Mouse (Mus musculus) forebrain, embryonic 12.5 days (tissue): ENCODE results near the gene Pde4d. TPM values are rescaled to one million over a fixed set of nuclear protein-coding genes. Genes with fewer than 3 reads are reported as not detected.

Experiments used
- ATAC-seq: fragments of 200-750 bp; cut with Nextera tagmentation; 2 replicates; pipeline ENCODE4 v1.8.0; 2017; ENCODE audit warnings: moderate TSS enrichment; ENCODE audit not compliant: low FRiP score
- H3K27ac ChIP-seq: fragments of 300-500 bp; sonication (generic); 2 replicates; pipeline ENCODE4 v1.5.1; 2016; ENCODE audit warnings: mild to moderate bottlenecking
- H3K27me3 ChIP-seq: fragments of 300-500 bp; sonication (generic); 2 replicates; pipeline ENCODE4 v1.6.1; 2016; ENCODE audit warnings: mild to moderate bottlenecking
- H3K36me3 ChIP-seq: fragments of 300-500 bp; sonication (generic); replicated peaks from 2 replicates; pipeline ENCODE4 v1.6.1; 2016; ENCODE audit warnings: mild to moderate bottlenecking
- H3K4me1 ChIP-seq: fragments of 300-500 bp; sonication (generic); 2 replicates; pipeline ENCODE4 v1.6.1; 2016
- H3K4me2 ChIP-seq: fragments of 300-500 bp; sonication (generic); 2 replicates; pipeline ENCODE4 v1.6.1; 2016; ENCODE audit warnings: mild to moderate bottlenecking, moderate library complexity
- H3K4me3 ChIP-seq: fragments of 300-500 bp; sonication (generic); replicated peaks from 2 replicates; pipeline ENCODE4 v1.5.1; 2016; ENCODE audit warnings: mild to moderate bottlenecking
- H3K9ac ChIP-seq: fragments of 300-500 bp; sonication (generic); 2 replicates; pipeline ENCODE4 v1.6.1; 2016; ENCODE audit warnings: mild to moderate bottlenecking
- H3K9me3 ChIP-seq: fragments of 300-500 bp; sonication (generic); 2 replicates; pipeline ENCODE4 v1.6.1; 2016
- WGBS: fragments of 180-500 bp; shearing (Covaris S2); methylation state at CpG from one replicate; pipeline ENCODE4 v1.1.7; 2016; 5-methylcytosine and 5-hydroxymethylcytosine counted together
- polyA plus RNA-seq: library from polyadenylated mRNA; unstranded; fragments of >200 nt; fragmentation: Nextera tagmentation; extraction: Ambion mirVana; gene quantifications from 2 replicates; pipeline ENCODE4 v1.2.1, GENCODE M21; 2016

Gene Pde4d
- polyA plus RNA-seq, 1 experiment from 2014 or later: 15.0 TPM

- Histone ChIP-seq H3K4me1 (peaks cover 9% of the 10 kb centered on the region), H3K9ac (no peak overlapping the region), H3K4me3 (no peak overlapping the region), H3K9me3 (no peaks in the 10 kb centered on the region), H3K36me3 (no peaks in the 10 kb centered on the region), H3K27ac (no peak overlapping the region), H3K4me2 (no peak overlapping the region), H3K27me3 (no peaks in the 10 kb centered on the region)
- ATAC-seq: no peak
- 53% methylated on average over 3 of the region's 3 CpGs for WGBS
Observed at GRCm38 (mm10) chr13:109296347-109297037, 846.7 kb downstream of the Pde4d start.

GRCm38 (mm10) chr13:109298852-109299251, 849.1 kb downstream of the Pde4d start:
- no peak overlapping the region for H3K9ac ChIP-seq
- H3K4me3 ChIP-seq: no peak overlapping the region
- H3K9me3 ChIP-seq: no peaks in the 10 kb centered on the region
- no peak overlapping the region for H3K4me2 ChIP-seq
- H3K27me3 ChIP-seq: no peaks in the 10 kb centered on the region
- H3K27ac ChIP-seq: no peak overlapping the region
- no peaks in the 10 kb centered on the region for H3K36me3 ChIP-seq
- H3K4me1 ChIP-seq: peaks cover 9% of the 10 kb centered on the region
- no peak for ATAC-seq
- WGBS: 92% methylated on average over 7 of the region's 7 CpGs

- no peak overlapping the region for H3K4me2 ChIP-seq
- H3K36me3 ChIP-seq: no peaks in the 10 kb centered on the region
- H3K27ac ChIP-seq: no peak overlapping the region
- H3K27me3 ChIP-seq: no peaks in the 10 kb centered on the region
- peaks cover 8% of the 10 kb centered on the region for H3K4me1 ChIP-seq
- no peak for ATAC-seq
- 90% methylated on average over 12 of the region's 12 CpGs for WGBS
- no peak overlapping the region for H3K9ac ChIP-seq
- no peaks in the 10 kb centered on the region for H3K9me3 ChIP-seq
- H3K4me3 ChIP-seq: no peak overlapping the region
Observed at GRCm38 (mm10) chr13:109299511-109300250, 849.9 kb downstream of the Pde4d start.

GRCm38 (mm10) chr13:109312542-109312941, 862.8 kb downstream of the Pde4d start:
- 49% methylated on average over 7 of the region's 7 CpGs for WGBS
- no peaks in the 10 kb centered on the region for H3K4me1 ChIP-seq
- ATAC-seq: peak; percentile 69; the same call in 1 of the 2 replicates

GRCm38 (mm10) chr13:109315608-109316007, 865.9 kb downstream of the Pde4d start:
- no peak for ATAC-seq

More at GRCm38 (mm10) chr13:109312542-109312941, 862.8 kb downstream of the Pde4d start:
- Histone ChIP-seq H3K9ac (no peak overlapping the region), H3K36me3 (no peaks in the 10 kb centered on the region), H3K9me3 (no peaks in the 10 kb centered on the region), H3K27me3 (no peaks in the 10 kb centered on the region), H3K4me3 (no peak overlapping the region), H3K4me2 (no peak overlapping the region), H3K27ac (no peak overlapping the region)

GRCm38 (mm10) chr13:109317644-109318043, 867.9 kb downstream of the Pde4d start:
- Histone ChIP-seq H3K36me3 (no peaks in the 10 kb centered on the region), H3K4me1 (0 out of 2 replicates have a peak, but pooled peaks cover 3% of the 10 kb centered on the region), H3K9me3 (no peaks in the 10 kb centered on the region), H3K4me2 (no peak overlapping the region), H3K27ac (no peak overlapping the region), H3K27me3 (no peaks in the 10 kb centered on the region), H3K4me3 (no peak overlapping the region), H3K9ac (no peak overlapping the region)
- 97% methylated on average over 2 of the region's 2 CpGs for WGBS
- ATAC-seq: no peak

More at GRCm38 (mm10) chr13:109315608-109316007, 865.9 kb downstream of the Pde4d start:
- no peaks in the 10 kb centered on the region for H3K9me3 ChIP-seq
- H3K4me3 ChIP-seq: no peak overlapping the region
- no peaks in the 10 kb centered on the region for H3K27me3 ChIP-seq
- H3K9ac ChIP-seq: no peak overlapping the region
- 78% methylated on average over 9 of the region's 9 CpGs for WGBS
- no peaks in the 10 kb centered on the region for H3K36me3 ChIP-seq
- H3K27ac ChIP-seq: no peak overlapping the region
- H3K4me1 ChIP-seq: 0 out of 2 replicates have a peak, but pooled peaks cover 3% of the 10 kb centered on the region
- no peak overlapping the region for H3K4me2 ChIP-seq

GRCm38 (mm10) chr13:109318434-109318998, 868.8 kb downstream of the Pde4d start:
- 82% methylated on average over 3 of the region's 3 CpGs for WGBS
- no peaks in the 10 kb centered on the region for H3K9me3 ChIP-seq
- no peak overlapping the region for H3K9ac ChIP-seq
- no peak overlapping the region for H3K27ac ChIP-seq
- no peaks in the 10 kb centered on the region for H3K27me3 ChIP-seq
- H3K4me2 ChIP-seq: no peak overlapping the region
- 0 out of 2 replicates have a peak, but pooled peaks cover 3% of the 10 kb centered on the region for H3K4me1 ChIP-seq
- ATAC-seq: no peak
- H3K36me3 ChIP-seq: no peaks in the 10 kb centered on the region
- no peak overlapping the region for H3K4me3 ChIP-seq

- no peak overlapping the region for H3K4me2 ChIP-seq
- H3K9me3 ChIP-seq: no peaks in the 10 kb centered on the region
Observed at GRCm38 (mm10) chr13:109326061-109326460, 876.3 kb downstream of the Pde4d start.

GRCm38 (mm10) chr13:109331563-109331962, 881.8 kb downstream of the Pde4d start:
- Histone ChIP-seq H3K36me3 (no peaks in the 10 kb centered on the region), H3K27ac (no peak overlapping the region), H3K9ac (no peak overlapping the region), H3K4me1 (no peaks in the 10 kb centered on the region), H3K4me2 (no peak overlapping the region), H3K4me3 (no peak overlapping the region), H3K9me3 (no peaks in the 10 kb centered on the region), H3K27me3 (no peaks in the 10 kb centered on the region)
- ATAC-seq: no peak
- WGBS: 63% methylated on average over 1 of the region's 1 CpGs

More at GRCm38 (mm10) chr13:109326061-109326460, 876.3 kb downstream of the Pde4d start:
- 89% methylated on average over 5 of the region's 5 CpGs for WGBS
- H3K36me3 ChIP-seq: no peaks in the 10 kb centered on the region
- H3K4me1 ChIP-seq: no peaks in the 10 kb centered on the region
- H3K4me3 ChIP-seq: no peak overlapping the region
- H3K27ac ChIP-seq: no peak overlapping the region
- no peak for ATAC-seq
- no peaks in the 10 kb centered on the region for H3K27me3 ChIP-seq
- no peak overlapping the region for H3K9ac ChIP-seq

GRCm38 (mm10) chr13:109341902-109342301, 892.2 kb downstream of the Pde4d start:
- Histone ChIP-seq H3K4me2 (no peak overlapping the region), H3K27me3 (no peaks in the 10 kb centered on the region), H3K9me3 (no peaks in the 10 kb centered on the region), H3K4me3 (no peak overlapping the region), H3K4me1 (no peaks in the 10 kb centered on the region; the same call in 1 of the 2 replicates), H3K9ac (no peak overlapping the region), H3K27ac (no peak overlapping the region), H3K36me3 (no peaks in the 10 kb centered on the region)
- no peak for ATAC-seq
- 53% methylated on average over 3 of the region's 3 CpGs for WGBS

- WGBS: 43% methylated on average over 6 of the region's 6 CpGs
- Histone ChIP-seq H3K4me2 (no peak overlapping the region), H3K4me3 (no peak overlapping the region), H3K27ac (no peak overlapping the region), H3K4me1 (no peaks in the 10 kb centered on the region; the same call in 1 of the 2 replicates), H3K9ac (no peak overlapping the region), H3K27me3 (no peaks in the 10 kb centered on the region), H3K9me3 (no peaks in the 10 kb centered on the region), H3K36me3 (no peaks in the 10 kb centered on the region)
- ATAC-seq: no peak
Observed at GRCm38 (mm10) chr13:109342469-109342868, 892.7 kb downstream of the Pde4d start.

GRCm38 (mm10) chr13:109343596-109343995, 893.8 kb downstream of the Pde4d start:
- Histone ChIP-seq H3K36me3 (no peaks in the 10 kb centered on the region), H3K27me3 (no peaks in the 10 kb centered on the region), H3K9me3 (no peaks in the 10 kb centered on the region), H3K4me3 (no peak overlapping the region), H3K27ac (no peak overlapping the region), H3K4me1 (no peaks in the 10 kb centered on the region; the same call in 1 of the 2 replicates), H3K9ac (no peak overlapping the region), H3K4me2 (no peak overlapping the region)
- 3% methylated on average over 4 of the region's 4 CpGs for WGBS
- peak; percentile 92 for ATAC-seq
